In genomic region chr12:52038352-52038751, GRCm38 (mm10) we compare ENCODE assay signal across 11 mouse cellular contexts. TPM values are rescaled to one million over a fixed set of nuclear protein-coding genes. Genes with fewer than 3 reads are reported as not detected.
A peak's percentile ranks its signal among the peaks of the same experiment; 100 is the strongest.
DNase-seq lines count a peak whose midpoint lies in the region; ATAC-seq and TF ChIP-seq lines count a peak whose summit lies in the region.
"Had no signal": no experiment of that assay in that cellular context is flagged by ENCODE, and none has a peak within 500 bp of the region (broad histone marks: within the 10 kb centered on the region; RNA-seq: fewer than 3 reads in every experiment).

No protein-coding gene starts in this region.

- H3K9me3 ChIP-seq in limb, embryonic 13.5 days, result 0 out of 2 replicates have a peak, but pooled peaks cover 4% of the 10 kb centered on the region
- no peaks in the 10 kb centered on the region for H3K9me3 ChIP-seq in limb, embryonic 10.5 days (replicated peaks)
- H3K9me3 ChIP-seq: lung, embryonic 15.5 days had no signal

- no peaks in the 10 kb centered on the region for H3K27me3 ChIP-seq in cerebellum, adult 2 months (ENCODE audit: control insufficient read depth, insufficient read depth, low read length)
- no peaks in the 10 kb centered on the region for H3K27me3 ChIP-seq in limb, embryonic 13.5 days
- no peaks in the 10 kb centered on the region for H3K27me3 ChIP-seq in limb, embryonic 10.5 days (ENCODE audit: low read depth, poor library complexity, severe bottlenecking)
- H3K27me3 ChIP-seq: lung, embryonic 15.5 days had no signal

- H3K36me3 ChIP-seq in limb, embryonic 13.5 days, result no peaks in the 10 kb centered on the region
- no peaks in the 10 kb centered on the region for H3K36me3 ChIP-seq in limb, embryonic 10.5 days
- H3K36me3 ChIP-seq: lung, embryonic 15.5 days had no signal

- no peak overlapping the region for H3K9ac ChIP-seq in limb, embryonic 13.5 days
- H3K9ac ChIP-seq: lung, embryonic 15.5 days had no signal

- TF ChIP-seq CTCF in cerebellum, adult 2 months (IDR thresholded peaks at IDR 0.05; ENCODE audit: borderline replicate concordance, insufficient read depth, low read depth, low read length), result peak; percentile 22; the same call in 1 of the 2 replicates

- TF ChIP-seq POLR2A in cerebellum, adult 2 months (IDR thresholded peaks at IDR 0.05; ENCODE audit: borderline replicate concordance, insufficient read depth, low read length), result no peak

- DNase-seq in cerebellum, adult 2 months, result peak in 1 of 2 experiments; percentile 9
- DNase-seq in cerebellum, adult 11-12 months, result no peak
- DNase-seq in limb, embryonic 10.5 days (ENCODE audit: low spot score), result no peak
- DNase-seq in embryo, embryonic 11 days, result peak; percentile 59
- DNase-seq in retina, adult 2 months (ENCODE audit: low read depth, low spot score), result peak; percentile 20
- DNase-seq in gastrocnemius, postnatal 10 days, result no peak
- no peak for DNase-seq in left cerebral cortex, adult 9 months (ENCODE audit: low spot score in 2 of 2)
- DNase-seq: cerebellum, adult 18-20 months; heart, postnatal 10 days had no signal

- no peak overlapping the region for H3K4me3 ChIP-seq in cerebellum, adult 2 months (replicated peaks; ENCODE audit: insufficient read depth, low read depth, low read length)
- no peak overlapping the region for H3K4me3 ChIP-seq in limb, embryonic 13.5 days
- H3K4me3 ChIP-seq in limb, embryonic 10.5 days, result no peak overlapping the region
- H3K4me3 ChIP-seq: lung, embryonic 15.5 days had no signal

- 57% methylated on average over 3 of the region's 3 CpGs for WGBS in cerebellum, adult 2 months
- 44% methylated on average over 3 of the region's 3 CpGs for WGBS in limb, embryonic 13.5 days
- WGBS in limb, embryonic 10.5 days, result 81% methylated on average over 3 of the region's 3 CpGs

- no peak overlapping the region for H3K27ac ChIP-seq in cerebellum, adult 2 months (ENCODE audit: insufficient read depth, low read length)
- no peak overlapping the region for H3K27ac ChIP-seq in limb, embryonic 13.5 days
- no peak overlapping the region for H3K27ac ChIP-seq in limb, embryonic 10.5 days
- H3K27ac ChIP-seq: lung, embryonic 15.5 days had no signal

- no peak overlapping the region for H3K4me2 ChIP-seq in limb, embryonic 13.5 days (replicated peaks)
- H3K4me2 ChIP-seq: lung, embryonic 15.5 days had no signal

- 0 out of 2 replicates have a peak, but pooled peaks have one; percentile 32 for ATAC-seq in limb, embryonic 13.5 days (ENCODE audit: low FRiP score, low read depth)

- H3K4me1 ChIP-seq in cerebellum, adult 2 months (ENCODE audit: control insufficient read depth, insufficient read depth, low read length), result no peaks in the 10 kb centered on the region
- no peaks in the 10 kb centered on the region for H3K4me1 ChIP-seq in limb, embryonic 13.5 days
- no peaks in the 10 kb centered on the region for H3K4me1 ChIP-seq in limb, embryonic 10.5 days
- H3K4me1 ChIP-seq: lung, embryonic 15.5 days had no signal

RNA-seq across cellular contexts. Expression of gene Gpr33, which starts 10.5 kb away (rescaled TPM):
- polyA plus RNA-seq in cerebellum, adult 2 months (2012; rRNA removed), result not detected in 2 replicates
- not detected in 2 replicates for polyA plus RNA-seq in limb, embryonic 13.5 days (2015; fragmentation: Nextera tagmentation; extraction: Ambion mirVana)
- polyA plus RNA-seq in limb, embryonic 10.5 days (2016; fragmentation: Nextera tagmentation; extraction: Ambion mirVana), result not detected in 2 replicates
- total RNA-seq in gastrocnemius, postnatal 10 days (2021), result under 1 TPM in 1 of 2 experiments, not detected in 1; 0.16 TPM
- total RNA-seq: heart, postnatal 10 days had no signal
- polyA plus RNA-seq: lung, embryonic 15.5 days had no signal

RNA-seq across cellular contexts. Expression of gene Dtd2, which starts 32.1 kb away (rescaled TPM):
- 12.3 and 12.7 TPM in 2 replicates for polyA plus RNA-seq in cerebellum, adult 2 months (2012; rRNA removed)
- polyA plus RNA-seq in limb, embryonic 13.5 days (2015; fragmentation: Nextera tagmentation; extraction: Ambion mirVana), result 20.8 and 22.7 TPM in 2 replicates
- 21.1 and 21.4 TPM in 2 replicates for polyA plus RNA-seq in limb, embryonic 10.5 days (2016; fragmentation: Nextera tagmentation; extraction: Ambion mirVana)
- total RNA-seq in gastrocnemius, postnatal 10 days (2021), result 1 to 10 TPM; 8.0 to 9.2 TPM

RNA-seq across cellular contexts. Expression of gene Nubpl, which starts 59.2 kb away (rescaled TPM):
- polyA plus RNA-seq in cerebellum, adult 2 months (2012; rRNA removed), result 3.5 and 3.6 TPM in 2 replicates
- polyA plus RNA-seq in limb, embryonic 13.5 days (2015; fragmentation: Nextera tagmentation; extraction: Ambion mirVana), result 13.8 and 15.6 TPM in 2 replicates
- polyA plus RNA-seq in limb, embryonic 10.5 days (2016; fragmentation: Nextera tagmentation; extraction: Ambion mirVana), result 18.3 and 18.5 TPM in 2 replicates
- 1 to 10 TPM; 4.1 to 6.0 TPM for total RNA-seq in gastrocnemius, postnatal 10 days (2021)

Comparison
In these comparisons a context has a peak if more than half of its experiments do, and no peak if none do; other contexts are left out.
1. DNase-seq: peak in embryo, embryonic 11 days (single experiment) and retina, adult 2 months (single experiment); none in cerebellum, adult 11-12 months (single experiment), limb, embryonic 10.5 days (single experiment), gastrocnemius, postnatal 10 days (single experiment) and left cerebral cortex, adult 9 months (0 of 2).